Mouse (Mus musculus): ENCODE measurements around the gene Wdr49. TPM values are rescaled to one million over a fixed set of nuclear protein-coding genes. Genes with fewer than 3 reads are reported as not detected.

The Wdr49 gene
- polyA plus RNA-seq, 1 experiment from 2014 or later = 0.15 TPM

GRCm38 (mm10) chr3:75277455-75277854 is 204.5 kb downstream of the Wdr49 start:
- 86% methylated on average over 4 of the region's 4 CpGs for WGBS

GRCm38 (mm10) chr3:75276522-75276921 is 205.4 kb downstream of the Wdr49 start:
- no peak overlapping the region for H3K4me2 ChIP-seq (ENCODE audit: low read depth, low read length)
- H3K4me3 ChIP-seq (ENCODE audit: low read depth, low read length) = no peak overlapping the region
- no peaks in the 10 kb centered on the region for H3K4me1 ChIP-seq (ENCODE audit: control insufficient read depth, insufficient read depth, low read length)
- WGBS = 92% methylated on average over 3 of the region's 3 CpGs
- ATAC-seq (ENCODE audit: low read depth) = no peak
- no peaks in the 10 kb centered on the region for H3K9me3 ChIP-seq (ENCODE audit: control insufficient read depth, low read length)
- H3K36me3 ChIP-seq (ENCODE audit: control insufficient read depth, insufficient read depth, low read length) = no peaks in the 10 kb centered on the region
- H3K27ac ChIP-seq (ENCODE audit: low read depth, low read length) = no peak overlapping the region
- no peak overlapping the region for H3K9ac ChIP-seq (replicated peaks; ENCODE audit: low read depth, low read length)
- H3K27me3 ChIP-seq (ENCODE audit: control insufficient read depth, insufficient read depth, low read length) = no peaks in the 10 kb centered on the region

More at GRCm38 (mm10) chr3:75277455-75277854, 204.5 kb downstream of the Wdr49 start:
- Histone ChIP-seq H3K4me2 (ENCODE audit: low read depth, low read length) (no peak overlapping the region), H3K9me3 (ENCODE audit: control insufficient read depth, low read length) (no peaks in the 10 kb centered on the region), H3K9ac (replicated peaks; ENCODE audit: low read depth, low read length) (no peak overlapping the region), H3K4me1 (ENCODE audit: control insufficient read depth, insufficient read depth, low read length) (no peaks in the 10 kb centered on the region), H3K27ac (ENCODE audit: low read depth, low read length) (no peak overlapping the region), H3K27me3 (ENCODE audit: control insufficient read depth, insufficient read depth, low read length) (no peaks in the 10 kb centered on the region), H3K36me3 (ENCODE audit: control insufficient read depth, insufficient read depth, low read length) (no peaks in the 10 kb centered on the region), H3K4me3 (ENCODE audit: low read depth, low read length) (no peak overlapping the region)
- no peak for ATAC-seq (ENCODE audit: low read depth)

DNA sequence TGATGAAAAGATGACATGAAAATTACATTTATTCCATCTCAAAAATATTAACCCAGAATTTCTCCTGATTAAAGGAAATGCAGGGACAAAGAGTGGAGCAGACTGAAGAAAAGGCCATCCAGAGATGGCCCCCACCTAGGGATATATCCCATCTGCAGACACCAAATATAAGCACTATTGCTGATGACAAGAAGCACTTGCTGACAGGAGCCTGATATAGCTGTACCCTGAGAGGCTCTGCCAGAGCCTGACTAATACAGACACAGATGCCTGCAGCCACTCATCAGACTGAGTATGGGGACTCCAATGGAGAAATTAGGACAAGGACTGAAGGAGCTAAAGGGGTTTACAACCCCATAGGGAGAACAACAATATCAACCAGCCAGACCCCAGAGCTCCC is 206.8 kb downstream of the Wdr49 start:
- no peak overlapping the region for H3K4me2 ChIP-seq (ENCODE audit: low read depth, low read length)
- H3K27me3 ChIP-seq (ENCODE audit: control insufficient read depth, insufficient read depth, low read length) = no peaks in the 10 kb centered on the region
- no peak overlapping the region for H3K9ac ChIP-seq (replicated peaks; ENCODE audit: low read depth, low read length)
- no peak for ATAC-seq (ENCODE audit: low read depth)
- H3K9me3 ChIP-seq (ENCODE audit: control insufficient read depth, low read length) = no peaks in the 10 kb centered on the region
- no peak overlapping the region for H3K4me3 ChIP-seq (ENCODE audit: low read depth, low read length)
- no peak overlapping the region for H3K27ac ChIP-seq (ENCODE audit: low read depth, low read length)
- no peaks in the 10 kb centered on the region for H3K36me3 ChIP-seq (ENCODE audit: control insufficient read depth, insufficient read depth, low read length)
- H3K4me1 ChIP-seq (ENCODE audit: control insufficient read depth, insufficient read depth, low read length) = no peaks in the 10 kb centered on the region

DNA sequence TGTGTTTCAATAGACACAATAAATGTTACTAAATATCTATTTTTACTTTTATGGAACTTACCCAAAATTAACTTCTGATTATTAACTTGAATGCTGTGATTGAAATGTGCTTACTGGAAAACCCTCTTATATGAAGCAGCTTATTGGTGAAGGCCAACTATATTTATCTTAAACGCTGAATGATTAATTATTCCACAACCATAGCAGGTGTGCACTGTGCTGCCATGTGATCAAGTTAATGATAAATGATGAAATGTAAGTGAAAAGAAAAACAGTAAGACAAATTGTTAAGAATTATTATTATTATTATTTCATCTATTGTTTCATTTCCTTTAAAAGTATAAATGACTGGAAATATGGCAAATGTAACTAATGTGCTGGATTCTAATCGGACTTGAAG is 212.0 kb downstream of the Wdr49 start, which contains the start of gene Serpini2:
Gene Serpini2 (minus strand): TSS at position 101 of the 400 bp plus-strand sequence.
- Histone ChIP-seq H3K4me2 (ENCODE audit: low read depth, low read length) (no peak within 1 kb of the TSS), H3K27me3 (ENCODE audit: control insufficient read depth, insufficient read depth, low read length) (no peaks in the 10 kb centered on the region), H3K36me3 (ENCODE audit: control insufficient read depth, insufficient read depth, low read length) (no peaks in the 10 kb centered on the region), H3K9me3 (ENCODE audit: control insufficient read depth, low read length) (no peaks in the 10 kb centered on the region), H3K4me3 (ENCODE audit: low read depth, low read length) (no peak within 1 kb of the TSS), H3K4me1 (ENCODE audit: control insufficient read depth, insufficient read depth, low read length) (no peaks in the 10 kb centered on the region), H3K27ac (ENCODE audit: low read depth, low read length) (no peak within 1 kb of the TSS), H3K9ac (replicated peaks; ENCODE audit: low read depth, low read length) (no peak within 1 kb of the TSS)
- WGBS = 91% methylated on average over 2 of the region's 2 CpGs
- ATAC-seq (ENCODE audit: low read depth) = no peak

DNA sequence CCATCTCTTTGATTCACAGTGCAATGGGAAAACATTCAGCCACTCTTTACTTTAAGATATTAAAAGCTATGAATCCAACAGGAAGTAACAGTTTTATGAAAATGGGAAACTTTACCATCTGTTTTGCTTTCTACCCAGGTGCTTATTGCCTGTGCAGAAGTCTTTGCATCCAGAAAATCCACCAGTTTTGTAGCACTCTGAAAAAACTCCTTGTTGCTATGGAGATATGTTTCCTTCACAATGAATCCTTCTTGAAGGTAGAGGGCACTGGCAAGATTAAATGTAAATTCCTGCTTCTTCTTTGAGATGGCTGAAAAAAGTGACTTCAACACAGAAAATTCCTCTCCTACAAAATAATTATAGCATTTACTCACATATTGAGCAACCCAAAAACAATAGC is 222.6 kb downstream of the Wdr49 start:
- ATAC-seq (ENCODE audit: low read depth) = no peak
- Histone ChIP-seq H3K27ac (ENCODE audit: low read depth, low read length) (no peak overlapping the region), H3K4me2 (ENCODE audit: low read depth, low read length) (no peak overlapping the region), H3K9ac (replicated peaks; ENCODE audit: low read depth, low read length) (no peak overlapping the region), H3K27me3 (ENCODE audit: control insufficient read depth, insufficient read depth, low read length) (no peaks in the 10 kb centered on the region), H3K9me3 (ENCODE audit: control insufficient read depth, low read length) (no peaks in the 10 kb centered on the region), H3K4me1 (ENCODE audit: control insufficient read depth, insufficient read depth, low read length) (no peaks in the 10 kb centered on the region), H3K36me3 (ENCODE audit: control insufficient read depth, insufficient read depth, low read length) (no peaks in the 10 kb centered on the region), H3K4me3 (ENCODE audit: low read depth, low read length) (no peak overlapping the region)

Other genes with a start within 250 kb of the Wdr49 start
- gene Serpini2, start 212.1 kb downstream of the Wdr49 start, polyA plus RNA-seq (2014; fragmentation: Nextera tagmentation; extraction: Ambion mirVana) = not detected in 2 replicates
- gene Pdcd10, start 74.7 kb upstream of the Wdr49 start, polyA plus RNA-seq (2014; fragmentation: Nextera tagmentation; extraction: Ambion mirVana) = 93.0 and 94.7 TPM in 2 replicates
- gene Serpini1, start 75.4 kb upstream of the Wdr49 start, polyA plus RNA-seq (2014; fragmentation: Nextera tagmentation; extraction: Ambion mirVana) = 170 and 201 TPM in 2 replicates